ENCODE assay signal across 8 mouse cellular contexts in the genomic region with DNA sequence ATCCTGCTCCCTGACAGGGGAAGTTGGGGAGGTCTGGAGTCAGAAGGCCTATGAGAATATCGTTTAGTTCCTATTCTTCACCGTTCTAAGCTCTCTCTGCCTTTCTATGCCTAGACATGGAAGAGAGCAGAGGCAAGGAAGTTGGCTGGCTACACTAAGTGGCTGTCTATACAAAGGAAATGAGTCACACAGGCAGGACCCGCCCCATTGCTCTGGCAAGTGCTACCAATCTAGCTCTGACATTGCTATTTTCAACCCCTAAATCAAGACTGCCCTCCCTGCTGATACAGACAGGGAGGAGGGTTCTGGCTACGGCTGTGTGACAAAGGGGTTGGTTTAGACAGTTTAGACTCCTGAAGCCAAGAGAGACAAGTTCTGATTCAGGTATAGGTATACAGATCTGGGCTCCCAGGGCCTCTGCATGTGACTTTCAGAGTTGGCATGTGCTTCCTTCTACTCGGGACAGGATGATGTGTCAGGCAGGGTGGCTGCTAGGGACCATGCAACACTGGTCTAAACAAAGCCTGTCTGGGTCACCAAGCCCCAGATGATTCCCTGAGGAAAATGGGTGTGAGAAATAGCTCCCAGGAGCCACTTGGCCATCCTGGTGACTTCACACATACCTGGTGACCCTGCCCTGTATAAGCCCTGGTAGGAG. TPM values are rescaled to one million over a fixed set of nuclear protein-coding genes. Genes with fewer than 3 reads are reported as not detected.
DNase-seq lines count a peak whose midpoint lies in the region; ATAC-seq and TF ChIP-seq lines count a peak whose summit lies in the region.

No protein-coding gene starts in this region.

- DNase-seq in left cerebral cortex, adult 2 months (ENCODE audit: extremely low spot score in 1 of 2, low spot score in 2 of 2) = no peak
- DNase-seq in left cerebral cortex, postnatal 4 days = no peak
- peak; percentile 91 for DNase-seq in adrenal gland, adult 2 months
- DNase-seq in kidney, postnatal 25 days = peak; percentile 75 to 82
- no peak for DNase-seq in spleen, adult 12 weeks (ENCODE audit: low spot score)
- DNase-seq in layer of hippocampus, adult 11-12 months (ENCODE audit: low spot score) = no peak

- no peak overlapping the region for H3ac ChIP-seq in myocyte (ENCODE audit: control insufficient read depth, insufficient read length)

- no peak overlapping the region for H3K4me3 ChIP-seq in left cerebral cortex, adult 2 months
- no peak overlapping the region for H3K4me3 ChIP-seq in heart, embryonic 11.5 days (ENCODE audit: low read depth, low read length)
- H3K4me3 ChIP-seq in myocyte = no peak overlapping the region

- TF ChIP-seq POLR2A in myocyte (IDR thresholded peaks at IDR 0.05; ENCODE audit: insufficient read length, low read depth) = no peak

- H3K9ac ChIP-seq in heart, embryonic 11.5 days (ENCODE audit: low read depth, low read length) = no peak overlapping the region

- H3K4me2 ChIP-seq in heart, embryonic 11.5 days = 0 out of 2 replicates have a peak overlapping the region, but pooled peaks have one; percentile 1
- peak overlapping the region; percentile 67 for H3K4me2 ChIP-seq in myocyte (ENCODE audit: low read depth)

- no peaks in the 10 kb centered on the region; the same call in 1 of the 2 replicates for H3K36me3 ChIP-seq in heart, embryonic 11.5 days (ENCODE audit: control insufficient read depth, insufficient read depth, low read length)
- peaks cover 17% of the 10 kb centered on the region for H3K36me3 ChIP-seq in myocyte (ENCODE audit: control insufficient read depth, insufficient read depth)

- TF ChIP-seq CTCF in left cerebral cortex, adult 2 months (IDR thresholded peaks at IDR 0.05) = no peak

- 35% methylated on average over 5 of the region's 5 CpGs for WGBS in heart, embryonic 11.5 days (ENCODE audit: insufficient replicate concordance)

- intact Hi-C loops in left cerebral cortex, adult 2 months (cut with DNase I) = no loop called here
- intact Hi-C loops in left cerebral cortex, postnatal 4 days (cut with DNase I) = no loop called here

- H3K9me3 ChIP-seq in heart, embryonic 11.5 days (replicated peaks; ENCODE audit: control insufficient read depth, low read length) = no peaks in the 10 kb centered on the region

- peaks cover 14% of the 10 kb centered on the region for H3K79me2 ChIP-seq in myocyte (ENCODE audit: control insufficient read depth, insufficient read depth)

- H3K27me3 ChIP-seq in heart, embryonic 11.5 days (ENCODE audit: control insufficient read depth, insufficient read depth, low read length) = no peaks in the 10 kb centered on the region
- no peaks in the 10 kb centered on the region for H3K27me3 ChIP-seq in myocyte (ENCODE audit: control insufficient read depth, insufficient read depth, insufficient read length)

- peak; percentile 45; the same call in 1 of the 2 replicates for ATAC-seq in heart, embryonic 11.5 days (replicated peaks; ENCODE audit: insufficient number of reproducible peaks, low FRiP score, low TSS enrichment)

- H3K4me1 ChIP-seq in heart, embryonic 11.5 days (ENCODE audit: control insufficient read depth, insufficient read depth, low read length) = peaks cover 30% of the 10 kb centered on the region

- H3K27ac ChIP-seq in left cerebral cortex, adult 2 months = peak overlapping the region; percentile 55
- H3K27ac ChIP-seq in heart, embryonic 11.5 days (ENCODE audit: low read depth, low read length) = peak overlapping the region; percentile 78

TF ChIP-seq in myocyte, 11 proteins besides CTCF, POLR2A, EP300 and RAD21:
- TF ChIP-seq SRF (IDR thresholded peaks at IDR 0.05; ENCODE audit: control insufficient read depth, insufficient read length, low read depth) (no peak), POLR2AphosphoS2 (IDR thresholded peaks at IDR 0.05; ENCODE audit: insufficient read length, low read depth) (no peak), CEBPB (IDR thresholded peaks at IDR 0.05; ENCODE audit: insufficient read depth, poor library complexity, severe bottlenecking) (no peak), REST (IDR thresholded peaks at IDR 0.05; ENCODE audit: insufficient read depth, insufficient read length) (no peak), MYOG (IDR thresholded peaks at IDR 0.05; ENCODE audit: control insufficient read depth in 1 of 3, insufficient read depth in 1 of 3, insufficient read length in 2 of 3, low read depth in 2 of 3) (no peak), TCF12 (IDR thresholded peaks at IDR 0.05; ENCODE audit: insufficient read depth, poor library complexity, severe bottlenecking) (no peak), MYOD1 (IDR thresholded peaks at IDR 0.05; ENCODE audit: control insufficient read depth in 1 of 3, insufficient read length in 2 of 3, low read depth in 2 of 3) (no peak), E2F4 (IDR thresholded peaks at IDR 0.05; ENCODE audit: insufficient read depth) (no peak), USF1 (IDR thresholded peaks at IDR 0.05; ENCODE audit: low read depth) (no peak), TCF3 (IDR thresholded peaks at IDR 0.05; ENCODE audit: insufficient read length, low read depth) (no peak), MAX (IDR thresholded peaks at IDR 0.05; ENCODE audit: low read depth) (no peak)

RNA-seq across cellular contexts. Expression of a gene that starts 18.6 kb away (rescaled TPM):
- total RNA-seq in left cerebral cortex, adult 2 months (2021) = 10 to 100 TPM; 10.8 to 14.0 TPM
- 1 to 10 TPM; 4.7 to 5.1 TPM for total RNA-seq in left cerebral cortex, postnatal 4 days (2021)
- total RNA-seq in adrenal gland, adult 2 months (2021) = 10 to 100 TPM; 10.3 to 12.2 TPM
- 34.7 and 42.5 TPM in 2 replicates for polyA plus RNA-seq in adrenal gland, adult 2 months (2012; rRNA removed)
- polyA plus RNA-seq in heart, embryonic 11.5 days (2014; fragmentation: Nextera tagmentation; extraction: Ambion mirVana) = 3.4 and 4.4 TPM in 2 replicates
- polyA plus RNA-seq in myocyte (2012; fragmentation: generic; extraction: Trizol) = 0.31 TPM

RNA-seq across cellular contexts. Expression of a gene that starts 30.4 kb away (rescaled TPM):
- total RNA-seq in left cerebral cortex, adult 2 months (2021) = 10 to 100 TPM; 17.0 to 19.8 TPM
- total RNA-seq in left cerebral cortex, postnatal 4 days (2021) = 10 to 100 TPM; 13.8 to 14.8 TPM
- 10 to 100 TPM; 19.7 to 21.2 TPM for total RNA-seq in adrenal gland, adult 2 months (2021)
- 18.6 and 18.8 TPM in 2 replicates for polyA plus RNA-seq in adrenal gland, adult 2 months (2012; rRNA removed)
- 4.4 and 5.2 TPM in 2 replicates for polyA plus RNA-seq in heart, embryonic 11.5 days (2014; fragmentation: Nextera tagmentation; extraction: Ambion mirVana)
- 12.2 TPM for polyA plus RNA-seq in myocyte (2012; fragmentation: generic; extraction: Trizol)

Comparison
In these comparisons a context has a peak if more than half of its experiments do, and no peak if none do; other contexts are left out.
1. DNase-seq: peak in adrenal gland, adult 2 months (single experiment) and kidney, postnatal 25 days (2 of 2); none in left cerebral cortex, adult 2 months (0 of 2), left cerebral cortex, postnatal 4 days (single experiment), spleen, adult 12 weeks (single experiment) and layer of hippocampus, adult 11-12 months (single experiment).